Mouse (Mus musculus) liver, postnatal 0 days (tissue): ENCODE measurements around the gene Arhgap22. TPM values are rescaled to one million over a fixed set of nuclear protein-coding genes. Genes with fewer than 3 reads are reported as not detected.
A peak's percentile ranks its signal among the peaks of the same experiment; 100 is the strongest.

Experiments used
- ATAC-seq: fragments of 200-750 bp; cut with Nextera tagmentation; 2 replicates; pipeline ENCODE4 v1.8.0; 2017; ENCODE audit warnings: mild to moderate bottlenecking, moderate library complexity
- DNase-seq: peaks from one replicate; pipeline ENCODE4 v3.0.0-alpha.2; 2016
- H3K27ac ChIP-seq: fragments of 300-500 bp; sonication (generic); 2 replicates; pipeline ENCODE4 v1.5.1; 2014; ENCODE audit warnings: antibody characterized with exemption, moderate library complexity, mild to moderate bottlenecking, low read depth
- H3K27me3 ChIP-seq: fragments of 300-500 bp; sonication (generic); 2 replicates; pipeline ENCODE4 v1.6.1; 2014; ENCODE audit warnings: low read length, control low read depth, mixed read lengths; ENCODE audit not compliant: insufficient read depth
- H3K36me3 ChIP-seq: fragments of 300-500 bp; sonication (generic); replicated peaks from 2 replicates; pipeline ENCODE4 v1.6.1; 2014; ENCODE audit warnings: mild to moderate bottlenecking, control low read depth, low read length, moderate library complexity, mixed read lengths; ENCODE audit not compliant: insufficient read depth
- H3K4me1 ChIP-seq: fragments of 300-500 bp; sonication (generic); 2 replicates; pipeline ENCODE4 v1.6.1; 2014; ENCODE audit warnings: antibody characterized with exemption, mild to moderate bottlenecking, control low read depth; ENCODE audit not compliant: insufficient read depth
- H3K4me2 ChIP-seq: fragments of 300-500 bp; sonication (generic); 2 replicates; pipeline ENCODE4 v1.6.1; 2014; ENCODE audit warnings: low read depth, mild to moderate bottlenecking, low read length, moderate library complexity, mixed read lengths
- H3K4me3 ChIP-seq: fragments of 300-500 bp; sonication (generic); 2 replicates; pipeline ENCODE4 v1.5.1; 2014; ENCODE audit warnings: low read depth, low read length
- H3K9ac ChIP-seq: fragments of 300-500 bp; sonication (generic); replicated peaks from 2 replicates; pipeline ENCODE4 v1.6.1; 2014; ENCODE audit warnings: mild to moderate bottlenecking, moderate library complexity
- H3K9me3 ChIP-seq: fragments of 300-500 bp; sonication (generic); 2 replicates; pipeline ENCODE4 v1.6.1; 2016; ENCODE audit warnings: mild to moderate bottlenecking, control low read depth, low read length, mixed read lengths
- CTCF ChIP-seq: sonication (generic); IDR thresholded peaks from 2 replicates; pipeline ENCODE4 v1.5.1; 2016; ENCODE audit warnings: antibody characterized with exemption, low read depth
- EP300 ChIP-seq: IDR thresholded peaks from 2 replicates; pipeline ENCODE4 v1.6.1; 2016; ENCODE audit warnings: antibody characterized with exemption, low read depth, mild to moderate bottlenecking
- WGBS: fragments of 180-500 bp; shearing (Covaris S2); extraction: QIAGEN DNeasy Blood & Tissue Kit; methylation state at CpG from one replicate; pipeline ENCODE4 v1.1.7; 2014; ENCODE audit not compliant: insufficient replicate concordance; 5-methylcytosine and 5-hydroxymethylcytosine counted together
- polyA plus RNA-seq: library from polyadenylated mRNA; unstranded; fragments of >200 nt; fragmentation: Nextera tagmentation; extraction: Ambion mirVana; gene quantifications from 2 replicates; pipeline ENCODE4 v1.2.1, GENCODE M21; 2015

The Arhgap22 gene
- polyA plus RNA-seq, 1 experiment from 2014 or later, result 0.73 TPM

- Histone ChIP-seq H3K4me1 (no peaks in the 10 kb centered on the region), H3K9ac (no peak overlapping the region), H3K36me3 (no peaks in the 10 kb centered on the region), H3K27me3 (no peaks in the 10 kb centered on the region), H3K9me3 (no peaks in the 10 kb centered on the region), H3K4me3 (no peak overlapping the region), H3K4me2 (no peak overlapping the region), H3K27ac (no peak overlapping the region)
- no peak for TF ChIP-seq EP300
- no peak for TF ChIP-seq CTCF
- ATAC-seq, result no peak
- no peak for DNase-seq
- 25% methylated on average over 2 of the region's 2 CpGs for WGBS
Observed at GRCm38 (mm10) chr14:33240400-33240799, 26.6 kb downstream of the Arhgap22 start.

GRCm38 (mm10) chr14:33243261-33243660 lies 29.4 kb downstream of the Arhgap22 start:
- no peak overlapping the region for H3K27ac ChIP-seq
- no peaks in the 10 kb centered on the region for H3K36me3 ChIP-seq
- no peaks in the 10 kb centered on the region for H3K9me3 ChIP-seq
- H3K9ac ChIP-seq, result no peak overlapping the region
- TF ChIP-seq CTCF, result no peak
- no peak for TF ChIP-seq EP300
- 52% methylated on average over 2 of the region's 2 CpGs for WGBS
- no peaks in the 10 kb centered on the region for H3K27me3 ChIP-seq
- no peak for DNase-seq
- no peak for ATAC-seq
- no peak overlapping the region for H3K4me2 ChIP-seq
- no peak overlapping the region for H3K4me3 ChIP-seq
- H3K4me1 ChIP-seq, result no peaks in the 10 kb centered on the region

GRCm38 (mm10) chr14:33244519-33244918 lies 30.7 kb downstream of the Arhgap22 start:
- no peak overlapping the region for H3K9ac ChIP-seq
- no peak overlapping the region for H3K27ac ChIP-seq
- DNase-seq (no peak), ATAC-seq (no peak)
- 61% methylated on average over 3 of the region's 3 CpGs for WGBS
- H3K4me3 ChIP-seq, result no peak overlapping the region
- H3K27me3 ChIP-seq, result no peaks in the 10 kb centered on the region
- no peaks in the 10 kb centered on the region for H3K4me1 ChIP-seq
- TF ChIP-seq CTCF, result no peak
- TF ChIP-seq EP300, result no peak
- no peaks in the 10 kb centered on the region for H3K36me3 ChIP-seq
- no peaks in the 10 kb centered on the region for H3K9me3 ChIP-seq
- no peak overlapping the region for H3K4me2 ChIP-seq

- TF ChIP-seq EP300 (no peak), CTCF (no peak)
- H3K27ac ChIP-seq, result no peak overlapping the region
- no peak overlapping the region for H3K4me2 ChIP-seq
- no peak overlapping the region for H3K9ac ChIP-seq
- DNase-seq, result no peak
- ATAC-seq, result no peak
- WGBS, result 56% methylated on average over 2 of the region's 2 CpGs
- 0 out of 2 replicates have a peak, but pooled peaks cover under 1% of the 10 kb centered on the region for H3K27me3 ChIP-seq
- H3K9me3 ChIP-seq, result no peaks in the 10 kb centered on the region
- no peak overlapping the region for H3K4me3 ChIP-seq
- no peaks in the 10 kb centered on the region for H3K36me3 ChIP-seq
- H3K4me1 ChIP-seq, result no peaks in the 10 kb centered on the region
Observed at GRCm38 (mm10) chr14:33244946-33245345, 31.1 kb downstream of the Arhgap22 start.

GRCm38 (mm10) chr14:33246476-33246875 lies 32.6 kb downstream of the Arhgap22 start:
- Histone ChIP-seq H3K9ac (no peak overlapping the region), H3K4me2 (no peak overlapping the region), H3K27ac (no peak overlapping the region), H3K36me3 (no peaks in the 10 kb centered on the region), H3K27me3 (peaks cover 4% of the 10 kb centered on the region; the same call in 1 of the 2 replicates), H3K9me3 (no peaks in the 10 kb centered on the region), H3K4me1 (peaks cover 4% of the 10 kb centered on the region; the same call in 1 of the 2 replicates), H3K4me3 (no peak overlapping the region)
- DNase-seq (no peak), ATAC-seq (no peak)
- 56% methylated on average over 8 of the region's 8 CpGs for WGBS
- no peak for TF ChIP-seq EP300
- peak; percentile 44 for TF ChIP-seq CTCF

- Histone ChIP-seq H3K27me3 (peaks cover 4% of the 10 kb centered on the region; the same call in 1 of the 2 replicates), H3K36me3 (no peaks in the 10 kb centered on the region), H3K27ac (no peak overlapping the region), H3K4me2 (no peak overlapping the region), H3K9me3 (no peaks in the 10 kb centered on the region), H3K9ac (no peak overlapping the region), H3K4me1 (peaks cover 4% of the 10 kb centered on the region; the same call in 1 of the 2 replicates), H3K4me3 (no peak overlapping the region)
- peak; percentile 77 for ATAC-seq
- TF ChIP-seq EP300, result no peak
- TF ChIP-seq CTCF, result no peak
- peak; percentile 39 for DNase-seq
- WGBS, result 18% methylated on average over 11 of the region's 11 CpGs
Observed at GRCm38 (mm10) chr14:33247623-33248022, 33.8 kb downstream of the Arhgap22 start.

GRCm38 (mm10) chr14:33248741-33249140 lies 34.9 kb downstream of the Arhgap22 start:
- 63% methylated on average over 5 of the region's 5 CpGs for WGBS
- no peak for ATAC-seq

More at GRCm38 (mm10) chr14:33248741-33249140, 34.9 kb downstream of the Arhgap22 start:
- Histone ChIP-seq H3K27me3 (peaks cover 4% of the 10 kb centered on the region; the same call in 1 of the 2 replicates), H3K36me3 (no peaks in the 10 kb centered on the region), H3K4me3 (no peak overlapping the region), H3K4me1 (peaks cover 4% of the 10 kb centered on the region; the same call in 1 of the 2 replicates), H3K27ac (no peak overlapping the region), H3K9me3 (no peaks in the 10 kb centered on the region), H3K9ac (no peak overlapping the region), H3K4me2 (no peak overlapping the region)
- TF ChIP-seq EP300 (no peak), CTCF (no peak)
- DNase-seq, result no peak
